Mouse (Mus musculus) C2C12 (cell line): Measurements from ENCODE around the gene Plcb4.

Experiments
- CTCF ChIP-seq: IDR thresholded peaks from one replicate; pipeline ENCODE4 v1.5.1; 2011; ENCODE audit not compliant: control insufficient read depth, insufficient read depth, insufficient read length
- USF1 ChIP-seq: IDR thresholded peaks from one replicate; pipeline ENCODE4 v1.6.1; 2011; ENCODE audit warnings: low read depth, mild to moderate bottlenecking, control low read depth, moderate library complexity

DNA sequence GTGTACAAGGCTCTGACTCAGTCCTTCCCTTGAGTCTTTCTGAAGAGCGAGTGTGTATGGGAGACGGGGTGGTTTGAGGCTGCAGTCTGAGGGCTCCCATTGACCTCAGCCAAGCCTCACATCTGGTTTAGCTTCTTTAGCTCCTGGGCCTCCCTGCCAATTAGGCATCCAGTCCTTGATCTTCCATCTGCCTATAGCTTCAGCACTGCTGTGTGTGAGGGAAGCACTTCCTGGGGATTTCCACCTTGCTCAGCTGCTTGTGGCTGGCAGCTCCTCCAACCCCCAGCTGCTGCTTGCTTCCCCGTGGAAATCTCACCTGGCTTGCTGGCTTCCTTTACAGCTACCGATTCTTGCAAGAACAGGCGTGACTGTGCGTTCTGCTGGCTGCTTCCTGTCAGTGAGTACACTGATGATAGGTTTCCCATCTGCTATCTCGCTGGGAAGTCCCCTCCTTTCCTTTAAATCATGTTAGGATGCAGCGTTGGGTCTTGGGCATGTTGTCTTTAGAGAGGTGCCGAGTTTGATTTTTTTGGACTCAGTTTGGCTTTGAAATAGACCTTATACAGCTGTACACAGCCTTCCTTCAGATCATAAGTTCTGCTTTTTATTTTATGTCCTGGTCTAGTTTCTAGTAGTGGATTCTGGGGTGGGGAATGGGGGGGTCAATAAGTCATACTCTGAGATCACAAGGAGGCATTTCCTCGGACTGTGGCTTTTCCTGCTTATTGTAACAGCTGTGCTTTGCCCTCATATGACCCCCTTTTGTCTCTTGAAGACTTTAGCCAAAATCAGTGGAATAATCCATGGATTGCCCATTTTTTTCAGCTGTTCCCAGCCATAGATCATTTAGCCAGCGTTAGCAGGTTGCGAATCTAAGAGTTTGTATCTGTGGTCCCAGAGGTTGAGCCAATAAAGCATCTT lies 34.0 kb downstream of the Plcb4 start:
- TF ChIP-seq CTCF (no peak), USF1 (no peak)
